Mouse (Mus musculus): ENCODE results near the gene Cenpj. TPM values are rescaled to one million over a fixed set of nuclear protein-coding genes. Genes with fewer than 3 reads are reported as not detected.

Cenpj gene
- polyA plus RNA-seq, 1 experiment from 2014 or later = 11.8 TPM

DNA sequence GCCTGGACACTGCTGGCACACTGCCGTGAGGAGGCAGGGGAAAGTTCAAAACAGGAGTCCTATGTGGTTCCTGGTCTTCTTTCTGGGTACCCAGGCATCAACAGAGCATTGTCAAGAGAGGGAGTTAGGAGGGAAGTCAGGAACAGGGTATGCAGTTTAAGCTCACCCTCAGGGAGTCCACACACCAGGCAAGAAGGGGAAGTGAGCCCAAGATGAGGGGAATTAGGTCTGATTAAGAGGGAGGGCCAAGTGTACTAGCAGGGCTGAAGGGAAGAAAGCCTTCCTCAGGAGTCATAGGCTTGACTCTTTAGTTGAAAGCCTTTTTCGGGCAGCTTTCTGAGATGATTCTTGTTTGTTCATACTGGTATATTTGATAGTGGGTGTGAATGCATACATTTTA, 60.5 kb downstream of the Cenpj start:
- Histone ChIP-seq H3K27ac (no peak overlapping the region), H3K27me3 (ENCODE audit: insufficient read depth, poor library complexity, severe bottlenecking) (no peaks in the 10 kb centered on the region), H3K9me3 (no peaks in the 10 kb centered on the region), H3K36me3 (no peaks in the 10 kb centered on the region), H3K4me3 (no peak overlapping the region), H3K4me1 (replicated peaks) (no peaks in the 10 kb centered on the region)
- 79% methylated on average over 2 of the region's 2 CpGs for WGBS
- DNase-seq (ENCODE audit: low spot score) = no peak

DNA sequence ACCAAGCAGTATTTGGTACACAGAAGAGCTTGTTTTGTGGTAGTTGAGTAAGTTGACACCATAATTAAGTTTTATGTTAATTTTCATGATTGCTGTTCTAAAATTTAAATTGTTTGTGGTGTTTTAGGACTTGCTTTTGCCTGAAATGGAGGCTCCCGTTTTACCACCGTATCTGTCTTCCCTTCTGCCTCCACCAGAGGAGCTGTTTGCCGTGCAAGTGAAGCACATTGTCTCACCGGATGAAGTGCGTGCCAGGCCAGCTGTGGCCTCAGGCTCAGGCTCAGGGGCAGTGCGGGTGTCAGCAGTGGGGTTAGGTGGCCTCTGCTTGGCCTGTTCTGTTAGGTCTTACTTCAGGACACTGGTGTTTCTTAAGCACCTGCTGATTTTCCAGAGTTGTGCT, 63.1 kb downstream of the Cenpj start:
- Histone ChIP-seq H3K9me3 (no peaks in the 10 kb centered on the region), H3K27ac (no peak overlapping the region), H3K36me3 (no peaks in the 10 kb centered on the region), H3K4me3 (no peak overlapping the region), H3K27me3 (ENCODE audit: insufficient read depth, poor library complexity, severe bottlenecking) (no peaks in the 10 kb centered on the region), H3K4me1 (replicated peaks) (no peaks in the 10 kb centered on the region)
- peak; percentile 49 for DNase-seq (ENCODE audit: low spot score)
- 29% methylated on average over 6 of the region's 6 CpGs for WGBS

DNA sequence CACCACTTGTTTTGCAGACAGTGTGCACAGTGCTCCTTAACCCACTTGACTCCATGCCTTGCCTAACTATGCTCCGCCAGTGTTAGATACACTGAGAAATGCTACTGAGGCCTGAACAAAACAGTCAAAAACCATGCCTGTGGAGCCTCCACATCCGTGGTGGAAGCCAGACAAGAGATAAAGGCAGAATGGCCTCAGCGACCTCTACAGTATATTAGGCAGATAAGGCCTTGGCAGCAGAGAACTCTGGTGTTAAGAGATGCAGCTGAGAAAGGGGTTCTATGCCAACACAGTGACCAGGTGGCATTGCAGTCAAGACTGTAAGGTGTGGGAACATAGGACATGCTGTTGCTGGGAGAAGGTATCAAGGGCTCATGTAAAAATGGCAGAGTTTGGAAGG, 68.5 kb downstream of the Cenpj start:
- Histone ChIP-seq H3K9me3 (no peaks in the 10 kb centered on the region), H3K4me3 (no peak overlapping the region), H3K4me1 (replicated peaks) (no peaks in the 10 kb centered on the region), H3K36me3 (no peaks in the 10 kb centered on the region), H3K27me3 (ENCODE audit: insufficient read depth, poor library complexity, severe bottlenecking) (no peaks in the 10 kb centered on the region), H3K27ac (no peak overlapping the region)
- DNase-seq (ENCODE audit: low spot score) = no peak
- 75% methylated on average over 3 of the region's 3 CpGs for WGBS

DNA sequence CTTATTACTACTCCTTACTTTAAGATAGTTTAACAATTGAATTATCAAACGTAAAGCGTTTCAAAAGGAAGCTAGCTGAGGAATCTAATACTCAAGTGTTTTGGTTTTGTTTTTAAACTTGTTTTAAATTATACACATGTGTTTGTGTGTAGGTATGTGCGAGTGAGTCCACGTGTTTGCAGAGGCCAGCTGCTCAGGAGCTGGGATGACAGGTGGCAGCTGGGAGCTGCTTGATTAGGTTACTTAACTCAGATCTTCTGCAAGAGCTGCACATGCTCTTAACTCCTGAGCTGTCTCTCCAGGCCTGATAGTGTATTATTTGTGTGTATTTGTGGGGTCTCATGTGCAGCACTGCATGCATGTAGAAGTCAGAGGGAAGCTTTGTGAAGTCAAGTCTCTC, 72.8 kb downstream of the Cenpj start:
- Histone ChIP-seq H3K9me3 (no peaks in the 10 kb centered on the region), H3K36me3 (no peaks in the 10 kb centered on the region), H3K4me3 (no peak overlapping the region), H3K27me3 (ENCODE audit: insufficient read depth, poor library complexity, severe bottlenecking) (no peaks in the 10 kb centered on the region), H3K4me1 (replicated peaks) (no peaks in the 10 kb centered on the region), H3K27ac (no peak overlapping the region)
- DNase-seq (ENCODE audit: low spot score) = no peak
- 84% methylated on average over 4 of the region's 4 CpGs for WGBS

DNA sequence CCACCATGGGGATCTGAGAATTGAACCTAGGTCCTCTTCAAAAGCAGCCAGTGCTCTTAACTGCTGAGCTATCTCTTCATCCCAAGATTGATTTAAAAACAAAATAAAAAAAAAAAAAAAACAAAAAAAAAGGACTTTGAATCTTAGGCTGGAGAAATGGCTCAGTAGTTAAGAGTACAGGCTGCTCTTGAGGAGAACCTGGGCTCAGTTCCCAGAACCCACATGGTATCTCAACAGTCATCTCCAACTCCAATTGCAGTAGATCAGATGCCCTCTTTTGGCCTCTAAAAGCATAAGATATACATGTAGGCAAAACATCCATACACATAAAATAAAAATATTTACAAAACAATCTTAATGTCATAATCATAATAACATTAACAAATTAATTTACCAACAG, 85.4 kb downstream of the Cenpj start:
- no peaks in the 10 kb centered on the region for H3K36me3 ChIP-seq
- no peak overlapping the region for H3K4me3 ChIP-seq
- no peaks in the 10 kb centered on the region for H3K27me3 ChIP-seq (ENCODE audit: insufficient read depth, poor library complexity, severe bottlenecking)

More for the DNA sequence above, 85.4 kb downstream of the Cenpj start:
- no peak for DNase-seq (ENCODE audit: low spot score)
- Histone ChIP-seq H3K4me1 (replicated peaks) (no peaks in the 10 kb centered on the region), H3K9me3 (no peaks in the 10 kb centered on the region), H3K27ac (no peak overlapping the region)

Other genes starting within 250 kb of the Cenpj start
- not detected in 2 replicates for gene Atp12a, start 210.4 kb downstream of the Cenpj start, polyA plus RNA-seq (2016; fragmentation: Nextera tagmentation; extraction: Ambion mirVana)
- gene Rnf17, start 172.8 kb downstream of the Cenpj start, polyA plus RNA-seq (2016; fragmentation: Nextera tagmentation; extraction: Ambion mirVana) = 1.3 and 2.5 TPM in 2 replicates
- 1.7 and 2.0 TPM in 2 replicates for gene Parp4, start 194 bp upstream of the Cenpj start, polyA plus RNA-seq (2016; fragmentation: Nextera tagmentation; extraction: Ambion mirVana)
- gene Mphosph8, start 92.8 kb upstream of the Cenpj start, polyA plus RNA-seq (2016; fragmentation: Nextera tagmentation; extraction: Ambion mirVana) = 26.6 and 34.0 TPM in 2 replicates
- 36.2 and 43.9 TPM in 2 replicates for gene Pspc1, start 202.9 kb upstream of the Cenpj start, polyA plus RNA-seq (2016; fragmentation: Nextera tagmentation; extraction: Ambion mirVana)
- 17.8 and 23.3 TPM in 2 replicates for gene Zmym5, start 236.3 kb upstream of the Cenpj start, polyA plus RNA-seq (2016; fragmentation: Nextera tagmentation; extraction: Ambion mirVana)